Mouse (Mus musculus) regulatory T cell (primary cell): Measurements from ENCODE around the gene Hoxa9.

Experiments
- in situ Hi-C: fragments of 300-600 bp; cut with MboI, MseI; formaldehyde crosslinking; loops from one replicate; pipeline ENCODE4 v1.15.1; 2025; ENCODE audit warnings: high pct_unique_total_duplicates

Gene Hoxa9

GRCm38 (mm10) chr6:52261751-52262462 is 31.0 kb upstream of the Hoxa9 start:
- in situ Hi-C loops = no loop called here

DNA sequence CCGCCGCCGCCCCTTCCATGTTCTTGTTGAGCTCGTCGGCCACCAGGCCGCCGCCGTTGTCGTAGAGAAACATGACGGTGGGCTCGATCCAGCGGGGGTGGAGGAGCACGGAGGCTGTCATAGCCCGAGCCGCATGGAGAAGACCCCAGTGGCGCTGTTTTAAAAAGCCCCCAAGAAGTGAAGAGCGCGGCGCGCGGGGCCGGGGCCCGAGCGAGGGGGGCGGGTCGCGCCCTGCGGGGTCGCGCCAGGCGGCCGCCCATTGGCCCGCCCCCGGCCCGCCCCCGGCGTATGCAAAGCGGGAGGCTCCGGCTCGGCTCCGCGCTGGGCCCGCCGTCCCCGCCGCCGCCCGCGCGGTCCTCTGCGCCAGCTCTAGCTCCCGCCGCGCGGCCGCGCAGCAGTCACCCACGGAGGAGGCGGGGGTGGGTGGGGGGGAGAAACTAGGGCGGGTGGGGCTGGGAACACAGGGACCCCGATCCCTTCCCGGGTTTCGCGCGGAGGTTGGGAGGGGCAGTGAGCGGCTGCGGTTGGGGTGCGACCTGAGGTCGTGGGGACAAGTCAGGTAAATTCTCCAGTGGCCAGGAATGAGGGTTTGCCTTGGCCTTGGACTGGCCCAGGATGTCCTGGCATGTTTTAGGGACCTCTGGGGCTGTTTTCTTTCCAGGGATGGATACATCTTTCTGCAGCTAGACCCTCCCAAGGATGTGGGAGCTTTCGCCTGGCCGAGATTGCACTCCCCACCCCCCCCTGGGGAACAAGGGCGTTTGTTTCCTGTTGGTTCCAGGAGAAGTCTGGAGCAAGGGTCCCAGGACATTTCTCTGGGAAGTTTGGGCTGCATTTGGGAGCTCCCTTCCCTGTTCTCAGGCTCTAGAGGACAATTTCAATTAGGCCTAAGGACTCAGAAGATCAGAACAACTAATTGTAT is 30.0 kb upstream of the Hoxa9 start, which contains the start of gene Hoxa13:
Hoxa13 (minus strand) TSS at position 227 of the 922 bp plus-strand sequence.
- in situ Hi-C loops = no loop called here

- in situ Hi-C loops = loop anchor here (10.0 kb wide), 1 partner anchor 565 kb away; no protein-coding TSS in a partner anchor
These were observed 28.9 kb upstream of the Hoxa9 start for GRCm38 (mm10) chr6:52259811-52260261.

GRCm38 (mm10) chr6:52259081-52259790 is 28.3 kb upstream of the Hoxa9 start:
- in situ Hi-C loops = loop anchor here (10.0 kb wide), 1 partner anchor 566 kb away; no protein-coding TSS in a partner anchor

DNA sequence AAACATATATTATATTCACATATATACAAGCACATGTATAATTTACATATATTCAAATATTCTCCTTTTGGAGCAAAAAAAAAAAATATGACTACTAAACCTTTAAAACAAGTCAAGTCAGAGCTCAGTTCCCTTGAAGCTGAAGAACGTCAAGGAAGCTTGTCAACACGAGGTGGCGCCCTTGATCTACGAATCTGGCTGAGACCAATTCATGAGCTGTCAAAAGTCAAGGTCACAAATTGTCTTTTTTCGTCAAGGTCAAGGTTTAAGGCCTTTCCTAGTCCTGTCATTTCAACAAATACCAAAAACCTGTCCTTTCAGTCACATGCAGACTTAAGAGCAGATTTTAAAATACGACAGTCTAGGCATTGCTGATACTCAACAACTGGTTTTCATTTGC is 26.1 kb upstream of the Hoxa9 start:
- in situ Hi-C loops = loop anchor here (10.0 kb wide), 1 partner anchor 568 kb away; no protein-coding TSS in a partner anchor

GRCm38 (mm10) chr6:52253511-52254500 is 22.9 kb upstream of the Hoxa9 start:
- in situ Hi-C loops = loop anchor here (5.0 to 10.0 kb wide), 2 partner anchors 571 to 658 kb away; no protein-coding TSS in a partner anchor

DNA sequence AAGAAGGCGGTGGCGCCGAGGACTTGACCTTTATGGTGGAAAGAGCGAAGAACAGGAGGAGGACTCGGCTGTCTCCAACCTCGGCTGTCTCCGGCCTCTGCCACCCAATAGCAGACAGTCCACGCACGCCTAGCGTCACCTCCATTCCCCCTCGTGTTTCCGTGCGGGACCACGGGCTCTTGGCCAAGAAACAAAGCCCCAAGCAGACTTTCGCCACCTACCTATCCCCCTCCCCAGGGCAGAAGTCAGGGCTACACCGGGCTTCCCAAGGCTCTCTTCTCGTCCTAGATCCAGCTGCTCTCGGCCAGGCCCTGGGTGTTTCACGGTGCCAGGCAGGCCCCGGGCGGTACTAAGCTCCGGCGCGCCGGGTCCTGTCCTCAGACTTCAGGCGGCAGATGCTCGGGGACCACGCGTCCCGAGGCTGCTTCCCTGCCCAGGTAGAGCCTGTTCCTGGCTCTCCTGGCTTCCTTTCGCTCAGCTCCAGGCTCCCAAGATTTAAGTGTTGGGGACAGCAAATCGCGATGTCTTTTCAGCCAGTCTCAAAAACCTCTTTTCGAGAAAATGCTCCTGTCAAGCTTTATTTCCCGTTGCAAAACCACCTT is 22.0 kb upstream of the Hoxa9 start:
- in situ Hi-C loops = loop anchor here (5.0 to 10.0 kb wide), 2 partner anchors 572 to 659 kb away; no protein-coding TSS in a partner anchor

DNA sequence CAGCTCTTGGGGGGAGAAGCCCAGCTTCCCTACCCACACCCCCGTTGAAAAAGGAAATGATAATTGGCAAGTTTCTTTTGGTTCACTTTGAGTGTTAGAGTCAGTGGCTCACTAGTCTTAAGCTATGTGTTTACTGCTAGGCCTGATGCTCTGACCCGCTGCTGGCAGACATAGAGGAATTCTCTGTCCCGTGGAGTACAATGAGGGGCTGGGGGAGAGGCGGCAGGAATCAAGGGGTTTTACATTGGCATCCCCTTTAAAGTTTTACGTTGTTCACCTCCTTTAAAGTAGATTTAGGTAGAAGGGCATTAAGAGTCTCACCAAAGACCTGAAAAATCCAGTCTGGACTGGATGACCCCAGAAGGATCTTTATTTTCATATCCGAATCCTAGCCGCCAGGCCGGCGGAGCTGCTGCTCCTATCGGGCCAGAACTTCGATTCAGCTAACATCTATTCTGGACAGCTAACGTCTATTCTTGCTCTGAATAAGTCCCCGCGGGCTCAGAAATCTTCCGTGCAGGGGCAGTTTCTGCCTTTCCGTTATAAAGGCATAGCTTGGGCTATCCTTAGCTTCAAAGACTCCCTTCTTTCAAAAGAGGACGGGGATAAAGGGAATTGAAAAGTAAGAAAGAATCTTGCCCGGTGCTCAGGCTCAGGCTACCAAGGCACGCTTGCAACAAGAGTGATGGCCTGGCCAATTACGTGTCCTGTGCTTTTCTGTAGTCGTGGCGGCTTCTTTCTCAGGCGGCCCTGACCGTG is 21.3 kb upstream of the Hoxa9 start:
- in situ Hi-C loops = loop anchor here (5.0 to 10.0 kb wide), 2 partner anchors 573 to 660 kb away; no protein-coding TSS in a partner anchor

DNA sequence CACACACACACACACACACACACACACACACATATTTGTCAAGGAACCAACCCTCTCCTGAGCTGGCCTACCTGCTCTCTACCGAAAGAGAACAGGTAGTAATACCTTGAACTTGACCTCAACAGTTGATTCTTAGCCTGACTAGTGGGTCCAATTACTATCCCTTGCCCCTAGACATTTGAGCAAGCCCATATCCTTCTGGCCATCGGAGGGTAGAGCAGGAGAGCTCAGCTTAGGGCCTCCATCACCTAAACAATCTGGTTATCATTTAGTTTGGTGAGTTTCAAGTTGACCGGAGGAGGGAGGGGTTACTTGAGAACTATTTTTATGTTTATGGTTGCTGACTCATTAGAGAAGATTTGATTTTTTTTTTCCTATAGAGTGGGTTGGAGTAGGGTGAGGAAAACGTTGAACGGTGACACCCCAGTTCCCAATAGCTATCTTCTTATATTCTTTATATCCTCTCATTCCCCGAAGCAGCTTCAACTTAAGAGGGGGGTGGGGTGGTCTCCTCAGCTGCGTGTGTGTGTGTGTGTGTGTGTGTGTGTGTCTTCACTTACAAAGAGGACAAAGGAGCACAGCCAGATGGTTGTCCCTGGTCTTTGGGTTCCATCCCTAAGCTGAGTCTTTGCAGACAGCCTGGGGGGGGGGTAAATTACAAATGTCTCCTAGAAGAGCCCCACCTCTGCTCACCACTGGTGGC is 20.4 kb upstream of the Hoxa9 start:
- in situ Hi-C loops = loop anchor here (5.0 to 10.0 kb wide), 2 partner anchors 573 to 661 kb away; no protein-coding TSS in a partner anchor

- in situ Hi-C loops = loop anchor here (5.0 to 10.0 kb wide), 3 partner anchors 575 to 1075 kb away; no protein-coding TSS in a partner anchor
These were observed 18.9 kb upstream of the Hoxa9 start for GRCm38 (mm10) chr6:52249826-52250225.

- in situ Hi-C loops = loop anchor here (10.0 kb wide), 1 partner anchor 1075 kb away; no protein-coding TSS in a partner anchor
These were observed 18.5 kb upstream of the Hoxa9 start for GRCm38 (mm10) chr6:52249415-52249738.

- in situ Hi-C loops = loop anchor here (10.0 kb wide), 1 partner anchor 1074 kb away; no protein-coding TSS in a partner anchor
These were observed 17.9 kb upstream of the Hoxa9 start for GRCm38 (mm10) chr6:52248638-52249414.

DNA sequence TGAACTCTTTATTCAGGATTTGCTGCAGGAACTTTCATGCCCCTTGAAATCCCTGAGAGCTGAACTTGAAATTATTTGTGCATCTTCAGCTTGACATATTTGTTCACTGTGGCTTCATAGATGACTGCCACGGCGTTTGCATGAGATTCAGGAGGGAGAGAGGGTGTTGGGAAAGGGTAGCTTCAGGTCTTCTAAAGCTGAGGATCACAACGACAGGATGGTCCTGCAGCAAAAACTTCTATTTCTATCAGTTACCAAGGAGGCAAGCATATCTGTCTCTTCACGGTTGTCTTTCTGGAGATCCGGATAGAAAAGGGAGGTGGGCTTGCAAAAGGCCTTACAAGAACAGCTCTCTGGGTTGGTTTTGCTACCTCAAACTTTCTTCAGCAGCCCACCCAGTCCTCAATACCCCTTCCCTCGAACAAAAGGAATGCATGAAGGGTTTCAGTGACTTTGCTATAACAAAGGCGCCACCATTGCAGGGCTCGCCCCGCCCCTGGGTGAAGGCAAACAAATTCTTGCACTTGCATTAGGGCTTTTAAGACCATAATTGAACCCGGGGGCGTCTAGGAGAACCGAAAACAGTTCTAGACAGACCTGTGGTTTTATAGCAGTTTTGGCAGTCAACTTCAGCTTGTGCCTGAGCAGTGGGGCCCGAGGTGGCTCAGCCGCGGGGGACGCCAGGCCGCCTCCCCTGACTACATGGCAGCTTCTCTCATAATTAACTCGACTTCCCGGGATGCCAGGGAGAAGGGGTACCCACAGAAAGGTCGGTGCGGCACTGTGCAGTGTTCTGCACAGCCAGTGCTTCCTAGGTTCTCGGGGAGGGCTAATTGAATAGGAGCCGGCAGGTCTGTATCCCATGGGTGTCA is 17.1 kb upstream of the Hoxa9 start:
- in situ Hi-C loops = loop anchor here (10.0 kb wide), 1 partner anchor 1073 kb away; no protein-coding TSS in a partner anchor

DNA sequence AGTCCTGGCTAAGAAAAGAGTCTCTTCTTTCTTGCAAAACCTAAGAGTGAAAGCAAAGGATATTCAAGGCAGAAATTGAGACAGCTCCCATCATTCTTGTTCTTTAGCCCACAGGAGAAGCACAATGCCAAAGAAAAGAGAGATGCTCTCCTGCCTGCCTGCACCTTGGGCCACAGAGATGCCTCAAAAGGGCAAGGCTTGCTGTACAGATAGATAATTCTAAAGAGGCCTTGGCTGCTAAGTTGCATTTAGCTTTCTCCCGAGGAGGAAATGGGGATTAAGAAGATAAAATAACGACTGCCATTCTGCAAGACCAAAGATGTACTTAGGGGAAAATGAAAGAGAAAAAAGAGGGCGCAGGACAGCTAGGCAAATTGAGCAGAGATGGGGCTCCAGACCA is 16.0 kb upstream of the Hoxa9 start:
- in situ Hi-C loops = loop anchor here (10.0 kb wide), 1 partner anchor 1072 kb away; no protein-coding TSS in a partner anchor

- in situ Hi-C loops = loop anchor here (10.0 kb wide), 1 partner anchor 1072 kb away; no protein-coding TSS in a partner anchor
These were observed 15.5 kb upstream of the Hoxa9 start for GRCm38 (mm10) chr6:52246403-52246803.

DNA sequence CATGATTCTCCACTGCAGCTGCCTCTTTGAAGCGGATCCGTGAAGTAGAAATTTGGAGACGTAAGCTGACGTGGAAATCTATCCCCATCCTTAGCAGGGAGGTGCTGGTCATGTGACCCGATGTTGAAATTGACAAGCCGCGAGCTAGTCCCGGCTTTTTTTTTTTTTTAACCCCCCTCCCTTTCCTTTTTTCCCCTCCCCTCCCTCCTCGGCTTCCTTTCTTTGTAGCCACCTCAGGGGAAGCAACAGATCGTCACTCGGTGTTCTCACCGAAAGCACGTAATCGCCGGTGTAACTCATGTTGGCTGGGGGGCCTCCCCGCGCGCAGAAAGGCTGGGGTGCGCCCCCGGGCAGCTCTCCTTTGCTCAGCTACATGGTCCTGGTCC is 14.9 kb upstream of the Hoxa9 start, which contains the start of gene Hoxa11:
Hoxa11 (minus strand) TSS at position 54 of the 386 bp plus-strand sequence.
- in situ Hi-C loops = loop anchor here (10.0 kb wide), 1 partner anchor 1071 kb away; no protein-coding TSS in a partner anchor
